Mouse (Mus musculus): ENCODE measurements around the gene Fbxl13.
"Not testable (repeated sequence)": the region's sequence is repeated elsewhere in the genome, so short reads cannot be mapped to it uniquely, and the experiment has no call there.

The Fbxl13 gene

GRCm38 (mm10) chr5:21608311-21609304 is 36.8 kb downstream of the Fbxl13 start:
- TF ChIP-seq POU5F1 (IDR thresholded peaks at IDR 0.05; ENCODE audit: borderline replicate concordance, low read length): no peak
- TF ChIP-seq CTCF (conservative IDR thresholded peaks at IDR 0.05; ENCODE audit: low read length): no peak
- no peak for TF ChIP-seq NANOG (IDR thresholded peaks at IDR 0.05; ENCODE audit: borderline replicate concordance, low read length)
- Histone ChIP-seq H3K27me3 (ENCODE audit: insufficient read depth, low read length) (no peaks in the 10 kb centered on the region), H3K36me3 (ENCODE audit: insufficient read depth, low read length) (no peaks in the 10 kb centered on the region), H3K4me3 (replicated peaks; ENCODE audit: low read length) (no peak overlapping the region), H3K4me1 (replicated peaks; ENCODE audit: low read depth, low read length) (0 out of 2 replicates have a peak, but pooled peaks cover 3% of the 10 kb centered on the region), H3K9me3 (ENCODE audit: low read length) (no peaks in the 10 kb centered on the region)

GRCm38 (mm10) chr5:21605936-21606335 is 39.5 kb downstream of the Fbxl13 start:
- 0 out of 2 replicates have a peak, but pooled peaks cover 3% of the 10 kb centered on the region for H3K4me1 ChIP-seq (replicated peaks; ENCODE audit: low read depth, low read length)
- TF ChIP-seq CTCF (conservative IDR thresholded peaks at IDR 0.05; ENCODE audit: low read length) (no peak), NANOG (IDR thresholded peaks at IDR 0.05; ENCODE audit: borderline replicate concordance, low read length) (no peak)
- H3K9me3 ChIP-seq (ENCODE audit: low read length): 0 out of 2 replicates have a peak, but pooled peaks cover 3% of the 10 kb centered on the region
- no peaks in the 10 kb centered on the region for H3K27me3 ChIP-seq (ENCODE audit: insufficient read depth, low read length)
- no peaks in the 10 kb centered on the region for H3K36me3 ChIP-seq (ENCODE audit: insufficient read depth, low read length)
- H3K4me3 ChIP-seq (replicated peaks; ENCODE audit: low read length): no peak overlapping the region

- H3K9me3 ChIP-seq (ENCODE audit: low read length): 0 out of 2 replicates have a peak, but pooled peaks cover 3% of the 10 kb centered on the region
- H3K36me3 ChIP-seq (ENCODE audit: insufficient read depth, low read length): no peaks in the 10 kb centered on the region
- H3K27me3 ChIP-seq (ENCODE audit: insufficient read depth, low read length): 0 out of 2 replicates have a peak, but pooled peaks cover 3% of the 10 kb centered on the region
- H3K4me3 ChIP-seq (replicated peaks; ENCODE audit: low read length): no peak overlapping the region
- TF ChIP-seq CTCF (conservative IDR thresholded peaks at IDR 0.05; ENCODE audit: low read length) (no peak), NANOG (IDR thresholded peaks at IDR 0.05; ENCODE audit: borderline replicate concordance, low read length) (no peak), POU5F1 (IDR thresholded peaks at IDR 0.05; ENCODE audit: borderline replicate concordance, low read length) (no peak)
- peaks cover 4% of the 10 kb centered on the region; the same call in 1 of the 2 replicates for H3K4me1 ChIP-seq (replicated peaks; ENCODE audit: low read depth, low read length)
Measured at GRCm38 (mm10) chr5:21599961-21600360, 45.5 kb downstream of the Fbxl13 start.

DNA sequence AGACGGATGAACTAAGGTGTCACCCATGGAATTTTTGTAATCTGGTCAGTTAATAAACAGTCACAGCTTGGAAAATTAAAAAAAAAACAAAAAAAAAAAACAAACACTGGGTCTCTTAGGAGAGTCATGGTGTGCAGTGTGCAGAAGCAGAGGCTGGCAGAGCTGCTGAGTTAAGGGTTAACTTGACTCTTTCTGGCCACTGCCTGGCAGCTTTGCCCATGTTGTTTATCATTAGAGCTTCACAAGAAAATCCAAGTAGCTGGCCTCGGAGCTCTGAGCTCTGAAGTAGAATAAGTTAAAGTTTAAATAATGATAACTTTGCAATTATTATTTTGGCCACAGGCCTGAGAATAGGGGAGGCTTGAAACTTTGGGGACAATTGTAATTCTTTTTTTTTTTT is 45.9 kb downstream of the Fbxl13 start:
- H3K4me1 ChIP-seq (replicated peaks; ENCODE audit: low read depth, low read length); H3K4me3 ChIP-seq (replicated peaks; ENCODE audit: low read length); H3K27me3 ChIP-seq (ENCODE audit: insufficient read depth, low read length); H3K36me3 ChIP-seq (ENCODE audit: insufficient read depth, low read length); H3K9me3 ChIP-seq (ENCODE audit: low read length): not testable (repeated sequence)

- Histone ChIP-seq H3K27me3 (ENCODE audit: insufficient read depth, low read length) (no peaks in the 10 kb centered on the region), H3K36me3 (ENCODE audit: insufficient read depth, low read length) (no peaks in the 10 kb centered on the region), H3K4me1 (replicated peaks; ENCODE audit: low read depth, low read length) (peaks cover 7% of the 10 kb centered on the region; the same call in 1 of the 2 replicates), H3K9me3 (ENCODE audit: low read length) (no peaks in the 10 kb centered on the region), H3K4me3 (replicated peaks; ENCODE audit: low read length) (no peak overlapping the region)
- TF ChIP-seq CTCF (conservative IDR thresholded peaks at IDR 0.05; ENCODE audit: low read length): no peak
- TF ChIP-seq NANOG (IDR thresholded peaks at IDR 0.05; ENCODE audit: borderline replicate concordance, low read length): no peak
- no peak for TF ChIP-seq POU5F1 (IDR thresholded peaks at IDR 0.05; ENCODE audit: borderline replicate concordance, low read length)
Measured at GRCm38 (mm10) chr5:21593201-21593709, 52.2 kb downstream of the Fbxl13 start.

GRCm38 (mm10) chr5:21592106-21592505 is 53.3 kb downstream of the Fbxl13 start:
- Histone ChIP-seq H3K36me3 (ENCODE audit: insufficient read depth, low read length) (no peaks in the 10 kb centered on the region), H3K9me3 (ENCODE audit: low read length) (no peaks in the 10 kb centered on the region), H3K4me1 (replicated peaks; ENCODE audit: low read depth, low read length) (peaks cover 8% of the 10 kb centered on the region; the same call in 1 of the 2 replicates), H3K27me3 (ENCODE audit: insufficient read depth, low read length) (no peaks in the 10 kb centered on the region), H3K4me3 (replicated peaks; ENCODE audit: low read length) (no peak overlapping the region)
- TF ChIP-seq NANOG (IDR thresholded peaks at IDR 0.05; ENCODE audit: borderline replicate concordance, low read length) (no peak), CTCF (conservative IDR thresholded peaks at IDR 0.05; ENCODE audit: low read length) (no peak), POU5F1 (IDR thresholded peaks at IDR 0.05; ENCODE audit: borderline replicate concordance, low read length) (no peak)

GRCm38 (mm10) chr5:21588220-21588619 is 57.2 kb downstream of the Fbxl13 start:
- Histone ChIP-seq H3K9me3 (ENCODE audit: low read length) (no peaks in the 10 kb centered on the region), H3K4me3 (replicated peaks; ENCODE audit: low read length) (peak overlapping the region; percentile 58), H3K27me3 (ENCODE audit: insufficient read depth, low read length) (no peaks in the 10 kb centered on the region), H3K36me3 (ENCODE audit: insufficient read depth, low read length) (no peaks in the 10 kb centered on the region), H3K4me1 (replicated peaks; ENCODE audit: low read depth, low read length) (peaks cover 8% of the 10 kb centered on the region; the same call in 1 of the 2 replicates)
- TF ChIP-seq NANOG (IDR thresholded peaks at IDR 0.05; ENCODE audit: borderline replicate concordance, low read length) (no peak), CTCF (conservative IDR thresholded peaks at IDR 0.05; ENCODE audit: low read length) (no peak), POU5F1 (IDR thresholded peaks at IDR 0.05; ENCODE audit: borderline replicate concordance, low read length) (no peak)

- Histone ChIP-seq H3K4me3 (replicated peaks; ENCODE audit: low read length) (0 out of 2 replicates have a peak overlapping the region, but pooled peaks have one; percentile 58), H3K9me3 (ENCODE audit: low read length) (no peaks in the 10 kb centered on the region), H3K4me1 (replicated peaks; ENCODE audit: low read depth, low read length) (peaks cover 8% of the 10 kb centered on the region; the same call in 1 of the 2 replicates), H3K36me3 (ENCODE audit: insufficient read depth, low read length) (no peaks in the 10 kb centered on the region), H3K27me3 (ENCODE audit: insufficient read depth, low read length) (no peaks in the 10 kb centered on the region)
- TF ChIP-seq POU5F1 (IDR thresholded peaks at IDR 0.05; ENCODE audit: borderline replicate concordance, low read length) (no peak), NANOG (IDR thresholded peaks at IDR 0.05; ENCODE audit: borderline replicate concordance, low read length) (no peak), CTCF (conservative IDR thresholded peaks at IDR 0.05; ENCODE audit: low read length) (no peak)
Measured at GRCm38 (mm10) chr5:21587683-21588082, 57.8 kb downstream of the Fbxl13 start.
